Mouse (Mus musculus) megakaryocyte, embryonic 14.5 days (primary cell): ENCODE data around the gene Hist1h2bc.

Experiments
- FLI1 ChIP-seq: IDR thresholded peaks from 2 replicates; pipeline ENCODE4 v1.6.1; 2012; ENCODE audit warnings: low read length, inconsistent platforms, mixed read lengths
- GATA1 ChIP-seq: IDR thresholded peaks from 3 replicates; pipeline ENCODE4 v1.6.1; 2012; ENCODE audit warnings: mixed read lengths, low read length, inconsistent platforms, borderline replicate concordance

DNA sequence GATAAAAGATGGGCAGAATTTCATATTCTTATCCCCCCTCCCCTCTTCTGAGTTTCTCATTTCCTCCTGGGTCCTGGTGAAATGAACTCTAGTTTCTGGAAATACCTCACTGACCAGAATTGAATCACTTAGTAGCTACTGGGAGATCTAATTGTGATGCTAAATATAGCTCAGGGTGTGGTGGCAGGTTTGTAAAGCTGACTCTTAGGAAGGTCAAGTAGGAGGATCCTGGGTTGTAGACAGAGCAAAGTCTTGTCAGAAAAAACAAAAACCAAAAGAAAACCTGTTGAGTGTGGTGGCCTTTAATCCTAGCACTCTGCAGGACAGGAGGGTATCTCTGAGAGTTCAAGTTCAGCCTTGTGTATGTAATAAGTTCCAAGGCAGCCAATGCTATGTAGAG is 58.0 kb downstream of the Hist1h2bc start:
- TF ChIP-seq GATA1 (no peak), FLI1 (no peak)
